Mouse (Mus musculus): Measurements from ENCODE around the gene Aebp2.

Gene Aebp2

GRCm38 (mm10) chr6:140696192-140696879 lies 73.9 kb downstream of the Aebp2 start:
- DNase-seq (ENCODE audit: low spot score) = no peak

GRCm38 (mm10) chr6:140697994-140698393 lies 75.5 kb downstream of the Aebp2 start:
- no peak for DNase-seq (ENCODE audit: low spot score)

GRCm38 (mm10) chr6:140698596-140698995 lies 76.1 kb downstream of the Aebp2 start:
- no peak for DNase-seq (ENCODE audit: low spot score)

- no peak for DNase-seq (ENCODE audit: low spot score)
Measured at GRCm38 (mm10) chr6:140701259-140701658, 78.8 kb downstream of the Aebp2 start.

- DNase-seq (ENCODE audit: low spot score) = no peak
Measured at GRCm38 (mm10) chr6:140705132-140705531, 82.7 kb downstream of the Aebp2 start.

- DNase-seq (ENCODE audit: low spot score) = no peak
Measured at GRCm38 (mm10) chr6:140706056-140706455, 83.6 kb downstream of the Aebp2 start.

- DNase-seq (ENCODE audit: low spot score) = no peak
Measured at GRCm38 (mm10) chr6:140708059-140708458, 85.6 kb downstream of the Aebp2 start.

- DNase-seq (ENCODE audit: low spot score) = peak; percentile 34
Measured at GRCm38 (mm10) chr6:140709415-140710107, 87.1 kb downstream of the Aebp2 start.

- DNase-seq (ENCODE audit: low spot score) = peak; percentile 72
Measured at GRCm38 (mm10) chr6:140712754-140713153, 90.3 kb downstream of the Aebp2 start.

GRCm38 (mm10) chr6:140714905-140715365 lies 92.5 kb downstream of the Aebp2 start:
- peak; percentile 79 for DNase-seq (ENCODE audit: low spot score)

- DNase-seq (ENCODE audit: low spot score) = no peak
Measured at GRCm38 (mm10) chr6:140722058-140722457, 99.6 kb downstream of the Aebp2 start.

Data from MN1 (cell line).